Mouse (Mus musculus): ENCODE measurements at regions not wholly inside any gene's neighbourhood (a gene's known extent, or its start where the extent isn't known, plus 50 kb on each side); places are given as distances from the start of the nearest gene placed in this dataset.

GRCm38 (mm10) chr10:66940922-66941321, 155.0 kb upstream of the Jmjd1c start:
- Histone ChIP-seq H3K4me1 (ENCODE audit: insufficient read depth, low read length) (no peaks in the 10 kb centered on the region), H3K36me3 (ENCODE audit: insufficient read depth, low read length) (no peaks in the 10 kb centered on the region), H3K27me3 (ENCODE audit: insufficient read depth, low read length) (no peaks in the 10 kb centered on the region), H3K4me2 (ENCODE audit: low read depth, low read length) (no peak overlapping the region), H3K4me3 (ENCODE audit: low read length) (no peak overlapping the region), H3K27ac (no peak overlapping the region), H3K9ac (replicated peaks; ENCODE audit: low read length) (no peak overlapping the region), H3K9me3 (ENCODE audit: low read length) (no peaks in the 10 kb centered on the region)
- ATAC-seq = no peak
- no peak for DNase-seq (ENCODE audit: low spot score)
- WGBS = 83% methylated on average over 5 of the region's 5 CpGs
- no peak for TF ChIP-seq CTCF (IDR thresholded peaks at IDR 0.05; ENCODE audit: low read depth)

- H3K9me3 ChIP-seq (ENCODE audit: low read length) = no peaks in the 10 kb centered on the region
- no peak overlapping the region for H3K9ac ChIP-seq (replicated peaks; ENCODE audit: low read length)
- no peak overlapping the region for H3K4me2 ChIP-seq (ENCODE audit: low read depth, low read length)
- H3K27me3 ChIP-seq (ENCODE audit: insufficient read depth, low read length) = no peaks in the 10 kb centered on the region
- no peak for TF ChIP-seq CTCF (IDR thresholded peaks at IDR 0.05; ENCODE audit: low read depth)
- no peaks in the 10 kb centered on the region for H3K36me3 ChIP-seq (ENCODE audit: insufficient read depth, low read length)
- no peaks in the 10 kb centered on the region for H3K4me1 ChIP-seq (ENCODE audit: insufficient read depth, low read length)
- WGBS = 40% methylated on average over 3 of the region's 3 CpGs
- no peak overlapping the region for H3K27ac ChIP-seq
- ATAC-seq (no peak), DNase-seq (ENCODE audit: low spot score) (peak; percentile 49)
- H3K4me3 ChIP-seq (ENCODE audit: low read length) = no peak overlapping the region
These were observed 154.0 kb upstream of the Jmjd1c start for GRCm38 (mm10) chr10:66941974-66942373.

DNA sequence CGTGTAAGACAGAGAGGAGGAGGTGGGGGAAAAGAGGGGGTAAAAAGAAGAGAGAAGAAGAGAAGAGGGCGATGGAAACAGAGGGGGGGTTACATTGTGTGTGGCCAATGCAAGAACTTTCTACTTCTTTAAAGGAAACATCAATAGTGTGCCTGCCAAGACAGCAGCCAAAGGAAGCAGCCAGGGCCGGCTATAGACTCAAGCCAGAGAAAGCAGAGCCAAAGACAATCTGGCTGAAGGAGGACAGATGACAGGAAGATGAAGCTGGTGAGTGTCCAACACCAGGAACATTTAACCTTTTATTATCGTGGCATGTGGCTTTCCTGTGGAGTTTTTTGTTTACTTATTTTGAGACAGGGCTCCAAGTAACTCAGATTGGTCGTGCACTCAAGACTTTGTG, 152.1 kb upstream of the Jmjd1c start:
- 39% methylated on average over 5 of the region's 5 CpGs for WGBS
- no peak overlapping the region for H3K27ac ChIP-seq
- H3K9ac ChIP-seq (replicated peaks; ENCODE audit: low read length) = no peak overlapping the region
- no peaks in the 10 kb centered on the region for H3K4me1 ChIP-seq (ENCODE audit: insufficient read depth, low read length)
- TF ChIP-seq CTCF (IDR thresholded peaks at IDR 0.05; ENCODE audit: low read depth) = no peak
- H3K9me3 ChIP-seq (ENCODE audit: low read length) = no peaks in the 10 kb centered on the region
- peak; percentile 77 for ATAC-seq
- no peak overlapping the region for H3K4me2 ChIP-seq (ENCODE audit: low read depth, low read length)
- no peaks in the 10 kb centered on the region for H3K27me3 ChIP-seq (ENCODE audit: insufficient read depth, low read length)
- H3K36me3 ChIP-seq (ENCODE audit: insufficient read depth, low read length) = no peaks in the 10 kb centered on the region
- H3K4me3 ChIP-seq (ENCODE audit: low read length) = no peak overlapping the region
- DNase-seq (ENCODE audit: low spot score) = peak; percentile 69

- TF ChIP-seq CTCF (IDR thresholded peaks at IDR 0.05; ENCODE audit: low read depth) = no peak
- H3K27me3 ChIP-seq (ENCODE audit: insufficient read depth, low read length) = no peaks in the 10 kb centered on the region
- DNase-seq (ENCODE audit: low spot score) (no peak), ATAC-seq (no peak)
- no peaks in the 10 kb centered on the region for H3K36me3 ChIP-seq (ENCODE audit: insufficient read depth, low read length)
- no peaks in the 10 kb centered on the region for H3K9me3 ChIP-seq (ENCODE audit: low read length)
- no peak overlapping the region for H3K27ac ChIP-seq
- WGBS = 86% methylated on average over 2 of the region's 2 CpGs
- H3K4me2 ChIP-seq (ENCODE audit: low read depth, low read length) = no peak overlapping the region
- H3K4me1 ChIP-seq (ENCODE audit: insufficient read depth, low read length) = no peaks in the 10 kb centered on the region
- H3K4me3 ChIP-seq (ENCODE audit: low read length) = no peak overlapping the region
- H3K9ac ChIP-seq (replicated peaks; ENCODE audit: low read length) = no peak overlapping the region
These were observed 149.8 kb upstream of the Jmjd1c start for GRCm38 (mm10) chr10:66946161-66946560.

DNA sequence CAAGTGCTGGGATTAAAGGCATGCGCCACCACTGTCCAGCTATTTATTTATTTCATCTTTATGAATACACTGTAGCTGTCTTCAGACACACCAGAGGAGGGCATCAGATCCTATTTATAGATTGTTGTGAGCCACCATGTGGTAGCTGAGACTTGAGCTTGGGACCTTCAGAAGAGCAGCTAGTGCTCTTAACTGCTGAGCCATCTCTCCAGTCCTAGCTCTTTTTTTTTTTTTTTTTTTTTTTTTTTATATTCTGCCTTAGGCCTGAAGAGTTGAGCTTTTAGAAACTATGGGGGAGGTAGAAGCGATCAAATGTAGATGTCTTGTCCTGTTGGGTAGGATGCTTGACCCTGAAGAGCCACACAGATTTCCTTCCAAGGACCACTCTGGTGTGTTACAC, 147.6 kb upstream of the Jmjd1c start:
- no peak overlapping the region for H3K4me3 ChIP-seq (ENCODE audit: low read length)
- DNase-seq (ENCODE audit: low spot score) (no peak), ATAC-seq (no peak)
- WGBS = 94% methylated on average over 2 of the region's 2 CpGs
- no peaks in the 10 kb centered on the region for H3K27me3 ChIP-seq (ENCODE audit: insufficient read depth, low read length)
- H3K4me2 ChIP-seq (ENCODE audit: low read depth, low read length) = no peak overlapping the region
- H3K27ac ChIP-seq = no peak overlapping the region
- H3K9ac ChIP-seq (replicated peaks; ENCODE audit: low read length) = no peak overlapping the region
- H3K9me3 ChIP-seq (ENCODE audit: low read length) = no peaks in the 10 kb centered on the region
- H3K36me3 ChIP-seq (ENCODE audit: insufficient read depth, low read length) = no peaks in the 10 kb centered on the region
- no peaks in the 10 kb centered on the region for H3K4me1 ChIP-seq (ENCODE audit: insufficient read depth, low read length)
- no peak for TF ChIP-seq CTCF (IDR thresholded peaks at IDR 0.05; ENCODE audit: low read depth)

DNA sequence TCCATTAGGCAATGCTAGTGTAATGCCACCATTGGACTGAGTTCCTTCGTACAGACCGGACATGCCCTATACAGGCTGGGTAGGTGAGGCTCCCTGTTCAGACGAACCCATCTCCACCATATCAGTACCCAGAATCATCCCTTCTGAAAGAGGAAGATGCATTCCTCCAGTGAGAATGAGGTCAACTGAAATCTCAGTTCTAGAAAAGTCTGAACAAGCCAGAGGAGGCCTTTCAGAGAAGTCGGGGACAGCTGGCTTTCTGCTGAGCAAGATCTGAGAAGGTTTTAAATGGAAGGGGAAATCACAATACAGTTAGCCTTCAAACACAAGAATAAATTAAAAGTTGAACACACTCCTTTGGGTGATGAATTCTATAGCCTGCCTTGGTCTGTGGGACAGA, 145.5 kb upstream of the Jmjd1c start:
- Histone ChIP-seq H3K27me3 (ENCODE audit: insufficient read depth, low read length) (no peaks in the 10 kb centered on the region), H3K4me1 (ENCODE audit: insufficient read depth, low read length) (no peaks in the 10 kb centered on the region), H3K9me3 (ENCODE audit: low read length) (no peaks in the 10 kb centered on the region), H3K36me3 (ENCODE audit: insufficient read depth, low read length) (no peaks in the 10 kb centered on the region), H3K27ac (no peak overlapping the region), H3K4me2 (ENCODE audit: low read depth, low read length) (no peak overlapping the region), H3K4me3 (ENCODE audit: low read length) (no peak overlapping the region), H3K9ac (replicated peaks; ENCODE audit: low read length) (no peak overlapping the region)
- no peak for TF ChIP-seq CTCF (IDR thresholded peaks at IDR 0.05; ENCODE audit: low read depth)
- 91% methylated on average over 4 of the region's 4 CpGs for WGBS
- DNase-seq (ENCODE audit: low spot score) (no peak), ATAC-seq (no peak)

DNA sequence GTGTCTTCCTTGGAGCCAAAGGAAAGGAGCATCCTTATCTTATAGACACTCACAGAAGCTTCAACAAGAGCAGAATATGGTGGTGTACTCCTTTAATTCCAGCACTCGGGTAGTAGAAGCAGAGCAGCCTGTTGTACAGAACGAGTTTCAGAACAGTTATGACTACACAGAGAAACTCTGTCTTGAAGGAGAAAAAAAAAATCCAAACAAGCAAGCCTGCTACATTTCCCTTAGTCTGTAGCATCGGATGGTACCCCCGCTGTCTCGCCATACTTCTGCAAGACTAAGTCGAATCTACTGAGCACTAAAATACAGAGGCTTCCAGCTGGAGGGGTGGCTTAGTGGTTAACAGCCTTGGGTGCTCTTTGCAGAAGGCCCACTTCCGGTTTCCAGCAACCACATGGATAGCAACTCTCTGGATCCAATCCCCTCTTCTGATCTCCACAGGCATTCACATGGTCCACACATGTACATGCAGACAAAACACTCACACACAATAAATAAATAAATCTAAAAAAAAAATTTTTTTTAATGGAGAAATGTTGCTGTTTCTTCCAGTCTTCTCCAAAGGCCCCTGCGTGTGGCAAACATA, 144.6 kb upstream of the Jmjd1c start:
- ATAC-seq = no peak
- TF ChIP-seq CTCF (IDR thresholded peaks at IDR 0.05; ENCODE audit: low read depth) = no peak
- Histone ChIP-seq H3K9ac (replicated peaks; ENCODE audit: low read length) (no peak overlapping the region), H3K4me3 (ENCODE audit: low read length) (no peak overlapping the region), H3K4me2 (ENCODE audit: low read depth, low read length) (no peak overlapping the region), H3K9me3 (ENCODE audit: low read length) (no peaks in the 10 kb centered on the region), H3K27me3 (ENCODE audit: insufficient read depth, low read length) (no peaks in the 10 kb centered on the region), H3K4me1 (ENCODE audit: insufficient read depth, low read length) (no peaks in the 10 kb centered on the region), H3K36me3 (ENCODE audit: insufficient read depth, low read length) (no peaks in the 10 kb centered on the region), H3K27ac (no peak overlapping the region)
- no peak for DNase-seq (ENCODE audit: low spot score)
- 85% methylated on average over 8 of the region's 8 CpGs for WGBS
